Mouse (Mus musculus) erythroblast, embryonic 14.5 days (primary cell): ENCODE measurements around the gene Ube2s.

Source experiments
- GATA1 ChIP-seq: IDR thresholded peaks from 2 replicates; pipeline ENCODE4 v1.6.1; 2012; ENCODE audit warnings: low read length, inconsistent platforms, mixed read lengths
- TAL1 ChIP-seq: IDR thresholded peaks from 3 replicates; pipeline ENCODE4 v1.6.1; 2012; ENCODE audit warnings: low read length, inconsistent platforms, mixed read lengths

DNA sequence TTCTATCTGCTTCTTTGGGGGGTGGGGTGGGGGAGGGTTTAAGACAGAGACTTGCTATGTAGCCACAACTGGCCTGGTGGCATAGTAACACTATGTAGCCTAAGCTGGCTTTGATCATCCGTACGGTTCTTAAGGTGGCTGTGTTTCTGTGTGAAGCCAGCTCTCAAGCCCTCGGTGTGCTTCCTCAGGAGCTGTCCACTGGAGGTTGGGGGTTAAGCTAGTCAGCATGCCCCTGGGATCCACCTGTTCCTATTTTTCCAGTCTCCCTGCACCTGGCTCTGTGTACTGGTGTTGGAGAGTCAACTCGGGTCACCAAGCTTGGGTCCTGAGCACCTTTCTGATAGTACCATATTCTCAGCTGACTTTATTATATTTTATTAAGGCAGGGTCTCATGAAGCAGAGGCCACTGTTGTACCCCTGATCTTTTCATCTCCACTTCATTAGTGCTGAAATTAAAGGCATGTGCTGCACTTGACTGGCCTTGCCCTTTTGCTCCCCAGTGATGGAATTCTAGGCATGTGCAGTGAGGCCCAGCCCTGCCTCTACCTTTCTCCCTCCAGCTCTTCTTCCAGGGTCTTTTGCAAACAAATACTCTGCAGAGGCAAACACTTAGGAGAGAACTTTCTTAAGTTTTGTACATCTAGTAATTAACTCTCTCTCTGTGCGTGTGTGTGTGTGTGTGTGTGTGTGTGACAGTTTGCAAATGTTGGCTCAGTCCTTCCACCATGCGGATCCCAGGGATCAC is 9.9 kb upstream of the Ube2s start:
- TF ChIP-seq TAL1 (no peak), GATA1 (no peak)
